Mouse (Mus musculus) right cerebral cortex, adult 2 months (tissue): Measurements from ENCODE around the gene Dffa.
"Not testable (repeated sequence)": the region's sequence is repeated elsewhere in the genome, so short reads cannot be mapped to it uniquely, and the experiment has no call there.

Source experiments
- DNase-seq, 2 experiments: peaks; one replicate each; pipeline ENCODE4 v3.0.0; 2021 to 2022; ENCODE audit warnings: low spot score in 2 of 2

The Dffa gene

GRCm38 (mm10) chr4:149148084-149148483 is 44.1 kb downstream of the Dffa start:
- no peak for DNase-seq

DNA sequence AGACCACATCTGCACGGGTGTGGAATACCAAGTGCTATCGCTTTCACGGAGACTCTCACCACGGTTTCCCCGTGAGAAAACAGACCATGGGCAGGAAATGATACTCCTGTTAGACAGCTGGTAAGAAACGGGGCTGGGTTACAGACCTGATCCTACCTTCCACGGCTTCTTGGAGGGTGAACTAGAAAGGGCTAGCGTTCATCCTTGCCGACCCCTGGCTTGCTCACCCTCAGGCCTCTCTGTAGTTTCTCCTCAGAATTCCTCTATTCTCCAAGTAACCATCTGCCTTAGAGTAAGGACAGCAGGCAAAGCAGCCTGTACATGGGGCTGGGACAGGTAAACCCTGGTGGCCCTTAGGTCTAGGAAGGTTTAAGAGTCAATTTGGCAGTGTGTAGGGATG is 45.2 kb downstream of the Dffa start:
- DNase-seq: no peak

DNA sequence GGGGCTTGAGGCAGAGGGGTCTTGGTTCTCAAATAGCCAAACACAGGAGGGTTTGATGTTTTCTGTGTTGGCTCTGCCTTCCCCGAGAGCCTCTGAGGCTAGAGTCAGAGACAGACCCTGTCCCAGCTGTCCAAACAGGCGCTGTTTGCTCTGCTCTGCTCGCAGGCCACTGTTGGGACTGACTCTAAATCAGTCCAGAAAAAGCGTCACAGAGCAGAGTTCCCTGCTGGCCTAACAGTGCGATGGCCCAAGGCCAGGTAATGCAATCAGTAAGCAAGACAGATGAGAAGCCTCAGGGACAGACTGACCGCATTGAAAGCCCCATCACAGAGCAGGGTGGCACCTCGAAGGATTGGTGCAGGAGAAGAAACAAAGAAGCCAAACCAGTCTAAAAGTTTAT is 45.7 kb downstream of the Dffa start:
- DNase-seq: no peak

DNA sequence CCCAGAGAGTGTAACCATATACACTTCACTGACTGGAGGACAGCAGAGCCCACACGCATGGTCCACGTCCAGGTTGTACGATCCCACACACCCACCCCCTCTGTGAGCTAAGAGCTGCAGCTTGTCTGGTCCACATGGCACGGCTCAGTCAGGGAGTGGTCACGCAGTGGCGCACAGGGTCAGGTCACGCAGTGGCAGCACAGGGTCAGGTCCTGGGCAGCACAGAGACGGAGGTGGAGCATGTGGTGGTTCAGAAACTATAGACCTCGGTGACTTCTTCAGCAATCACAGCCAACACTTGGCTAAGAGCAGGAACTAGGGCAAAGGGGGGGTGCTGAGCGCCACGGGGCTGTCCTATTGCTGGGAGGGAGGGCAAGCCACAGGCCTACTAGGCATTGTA is 46.3 kb downstream of the Dffa start:
- DNase-seq: no peak

GRCm38 (mm10) chr4:149150721-149151120 is 46.8 kb downstream of the Dffa start:
- no peak for DNase-seq

GRCm38 (mm10) chr4:149154859-149155258 is 50.9 kb downstream of the Dffa start:
- no peak for DNase-seq

DNA sequence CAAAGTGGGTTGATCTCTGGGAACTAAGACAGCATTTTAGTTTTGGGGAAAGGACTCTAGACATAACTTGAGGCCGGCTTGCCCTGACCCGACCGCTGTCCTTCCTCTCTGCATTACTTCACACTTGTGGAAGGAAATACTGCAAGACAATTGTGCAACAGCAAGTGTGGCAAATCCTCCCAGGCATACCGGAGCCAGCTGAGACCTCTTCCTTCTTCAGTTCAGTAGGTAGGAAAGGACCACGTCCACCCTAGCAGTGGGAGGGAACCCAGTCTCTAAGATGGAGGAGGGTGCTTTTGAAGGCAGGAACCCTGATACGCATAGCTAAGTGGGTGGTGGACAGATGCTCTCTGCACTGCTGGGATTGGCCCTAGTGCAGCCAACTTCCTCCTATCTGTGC is 51.8 kb downstream of the Dffa start:
- no peak for DNase-seq

DNA sequence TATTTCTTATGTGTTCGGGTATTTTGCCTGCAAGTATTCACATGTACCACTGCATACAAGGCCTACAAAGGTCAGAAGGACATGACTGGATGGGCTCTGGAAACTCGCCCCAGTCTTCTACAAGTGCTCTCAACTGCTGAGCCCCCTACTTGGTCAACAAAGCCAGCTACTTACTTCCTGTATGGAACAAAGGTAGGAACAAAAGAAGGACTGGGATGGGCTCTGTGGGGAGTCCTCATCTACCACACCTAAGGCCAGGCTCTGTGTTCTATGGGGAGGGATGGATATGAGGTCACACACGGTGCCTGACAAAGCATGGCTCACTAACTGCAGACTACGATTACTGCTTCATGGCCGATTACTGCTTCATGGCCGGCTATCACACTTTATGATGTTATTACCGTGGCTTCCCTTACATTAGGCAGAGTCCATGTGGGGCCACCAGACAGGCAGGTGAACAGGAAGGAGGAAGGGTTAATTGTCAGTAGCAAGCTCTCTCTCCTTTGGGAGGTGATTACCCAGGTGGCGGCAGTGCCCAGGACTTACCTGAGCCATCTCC is 53.5 kb downstream of the Dffa start:
- no peak for DNase-seq

DNA sequence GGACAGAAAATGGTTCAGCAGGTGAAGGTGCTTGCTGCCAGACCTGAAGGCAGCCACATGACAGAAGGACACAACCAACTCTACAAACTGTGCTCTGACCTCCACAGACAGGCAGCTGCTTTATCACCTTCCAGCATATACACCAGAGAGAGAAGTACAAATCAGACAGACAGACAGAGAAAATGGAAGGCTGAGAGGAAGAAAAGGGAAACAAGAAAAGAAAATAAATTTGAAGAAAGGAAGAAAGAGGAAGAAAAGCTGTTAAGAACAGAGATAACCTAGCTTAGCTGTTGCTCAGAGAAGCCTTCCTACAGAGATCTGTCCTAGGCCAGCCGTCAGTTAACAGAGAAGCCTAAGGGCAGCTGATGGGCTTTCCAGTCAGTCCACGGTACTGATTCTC is 55.3 kb downstream of the Dffa start:
- DNase-seq: no peak

GRCm38 (mm10) chr4:149159891-149160290 is 55.9 kb downstream of the Dffa start:
- no peak for DNase-seq

DNA sequence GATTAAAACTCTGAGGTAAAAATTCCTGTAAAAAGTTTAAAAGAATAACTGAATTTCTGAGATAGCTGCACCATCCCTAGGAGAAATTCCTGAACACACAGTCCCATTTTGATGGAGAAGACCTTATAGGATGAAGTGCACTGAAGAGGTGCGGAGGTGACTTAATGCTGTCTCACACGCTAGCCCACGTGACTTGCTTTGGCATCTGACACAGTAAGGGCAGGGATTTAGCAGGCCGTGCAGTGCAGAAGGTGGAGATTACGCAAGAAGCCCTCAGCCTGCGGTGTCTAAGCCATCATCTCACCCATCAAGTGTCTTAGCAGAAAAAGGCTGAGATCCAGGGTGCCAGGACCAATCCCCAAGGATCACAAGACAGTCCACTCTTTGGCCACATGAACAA is 57.2 kb downstream of the Dffa start:
- DNase-seq: no peak

DNA sequence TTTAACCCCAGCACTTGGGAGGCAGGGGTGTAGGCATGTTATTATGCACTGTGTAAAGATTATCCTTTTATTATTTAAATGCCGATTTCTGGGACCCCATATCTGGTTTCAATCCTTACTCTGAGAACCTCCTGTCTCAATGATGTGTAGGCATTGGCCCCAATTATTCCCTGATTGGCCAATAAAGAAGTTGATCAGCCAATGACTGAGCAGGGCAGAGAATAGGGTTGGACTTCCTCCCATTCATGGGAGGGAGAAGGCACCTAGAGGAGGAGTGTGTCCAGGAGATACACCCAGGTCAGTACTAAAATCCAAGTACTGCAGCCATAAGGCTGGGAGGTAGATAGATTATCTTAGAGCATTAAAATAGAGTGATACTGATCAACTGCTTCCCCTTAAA is 59.2 kb downstream of the Dffa start:
- no peak for DNase-seq

DNA sequence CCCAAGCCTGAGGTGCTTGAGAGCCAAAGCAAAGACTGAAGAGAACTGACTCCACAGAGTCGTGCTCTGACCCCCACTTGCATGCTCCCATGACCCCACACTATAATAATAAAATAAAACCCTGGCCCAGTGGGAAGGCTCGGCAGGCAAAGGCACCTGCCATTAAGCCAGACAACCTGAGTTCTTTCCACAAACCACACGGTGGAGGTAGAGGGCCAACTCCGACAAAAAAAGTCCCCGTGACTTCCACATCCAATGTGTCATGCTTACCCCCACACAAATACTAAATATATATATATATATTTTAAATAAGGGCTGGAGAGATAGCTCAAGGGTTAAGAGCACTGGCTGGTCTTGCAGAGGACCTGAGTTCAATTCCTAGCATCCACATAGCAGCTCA is 60.2 kb downstream of the Dffa start:
- no peak for DNase-seq

- DNase-seq: peak; percentile 97 to 98
These were observed 62.4 kb downstream of the Dffa start, which contains the start of gene Pgd for GRCm38 (mm10) chr4:149166215-149166946. Pgd (minus strand) TSS chr4:149166771.

DNA sequence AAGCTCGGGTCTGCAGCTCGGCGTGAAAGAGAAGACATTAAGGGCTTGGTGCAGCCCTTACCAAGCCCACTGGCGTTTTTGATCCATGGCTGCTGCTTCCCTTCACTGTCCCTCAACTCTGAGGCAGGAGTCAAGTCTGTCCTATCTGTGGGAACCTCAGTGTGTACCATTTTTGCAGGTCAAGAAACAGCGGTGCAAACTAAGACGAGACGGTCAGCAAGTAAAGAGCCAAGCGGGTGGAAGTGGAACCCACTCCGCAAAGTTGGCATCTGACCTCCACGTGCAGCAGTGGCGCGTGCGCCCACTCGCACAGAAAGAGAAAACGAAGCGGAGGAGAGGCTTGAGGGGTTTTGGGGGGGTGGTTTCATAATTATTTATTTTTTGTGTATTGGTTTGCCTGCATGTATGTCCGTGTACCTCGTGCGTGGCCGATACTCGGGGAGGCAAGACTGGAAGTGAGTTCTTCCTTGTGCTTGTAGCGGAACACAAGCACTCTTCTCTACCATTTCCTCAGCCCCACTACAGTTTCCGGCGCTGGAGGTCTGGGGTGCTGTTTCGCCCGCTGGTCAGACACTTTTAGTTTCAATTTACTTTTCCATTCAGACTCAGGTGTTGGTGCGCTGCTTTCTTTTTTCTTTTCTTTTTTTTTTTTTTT is 63.1 kb downstream of the Dffa start:
- peak in 1 of 2 experiments; percentile 35 for DNase-seq

- no peak for DNase-seq
These were observed 64.1 kb downstream of the Dffa start for GRCm38 (mm10) chr4:149168016-149168415.

- DNase-seq: not testable (repeated sequence)
These were observed 66.0 kb downstream of the Dffa start for GRCm38 (mm10) chr4:149169926-149170325.
